Mouse (Mus musculus): ENCODE measurements at regions not wholly inside any gene's neighbourhood (a gene's known extent, or its start where the extent isn't known, plus 50 kb on each side); places are given as distances from the start of the nearest gene placed in this dataset.
"Not testable (repeated sequence)": the region's sequence is repeated elsewhere in the genome, so short reads cannot be mapped to it uniquely, and the experiment has no call there.

GRCm38 (mm10) chr14:124801589-124801988, 124.7 kb upstream of the Fgf14 start:
- not testable (repeated sequence) for H3K4me2 ChIP-seq; H3K27me3 ChIP-seq; H3K36me3 ChIP-seq; H3K4me1 ChIP-seq; H3K9ac ChIP-seq; H3K9me3 ChIP-seq (replicated peaks); H3K4me3 ChIP-seq (replicated peaks); H3K27ac ChIP-seq; ATAC-seq (replicated peaks; ENCODE audit: low FRiP score)
- 16% methylated on average over 1 of the region's 1 CpGs for WGBS

- no peaks in the 10 kb centered on the region for H3K4me1 ChIP-seq
- 94% methylated on average over 5 of the region's 5 CpGs for WGBS
- no peak for ATAC-seq (replicated peaks; ENCODE audit: low FRiP score)
These were observed 123.5 kb upstream of the Fgf14 start for GRCm38 (mm10) chr14:124800421-124800820.

GRCm38 (mm10) chr14:124775402-124775801, 98.5 kb upstream of the Fgf14 start:
- Histone ChIP-seq H3K4me1 (no peaks in the 10 kb centered on the region), H3K27me3 (no peaks in the 10 kb centered on the region), H3K36me3 (no peaks in the 10 kb centered on the region), H3K9ac (no peak overlapping the region), H3K27ac (no peak overlapping the region), H3K4me3 (replicated peaks) (no peak overlapping the region), H3K9me3 (replicated peaks) (no peaks in the 10 kb centered on the region), H3K4me2 (no peak overlapping the region)
- no peak for ATAC-seq (replicated peaks; ENCODE audit: low FRiP score)

More at GRCm38 (mm10) chr14:124800421-124800820, 123.5 kb upstream of the Fgf14 start:
- Histone ChIP-seq H3K27me3 (no peaks in the 10 kb centered on the region), H3K4me2 (no peak overlapping the region), H3K27ac (no peak overlapping the region), H3K36me3 (no peaks in the 10 kb centered on the region), H3K4me3 (replicated peaks) (no peak overlapping the region), H3K9me3 (replicated peaks) (0 out of 2 replicates have a peak, but pooled peaks cover 3% of the 10 kb centered on the region), H3K9ac (no peak overlapping the region)

- H3K4me3 ChIP-seq (replicated peaks) = no peak overlapping the region
- H3K9me3 ChIP-seq (replicated peaks) = no peaks in the 10 kb centered on the region
- ATAC-seq (replicated peaks; ENCODE audit: low FRiP score) = no peak
- no peaks in the 10 kb centered on the region for H3K27me3 ChIP-seq
- no peak overlapping the region for H3K9ac ChIP-seq
- no peaks in the 10 kb centered on the region for H3K4me1 ChIP-seq
- no peak overlapping the region for H3K27ac ChIP-seq
- WGBS = 86% methylated on average over 3 of the region's 3 CpGs
- H3K4me2 ChIP-seq = no peak overlapping the region
- H3K36me3 ChIP-seq = no peaks in the 10 kb centered on the region
These were observed 91.1 kb upstream of the Fgf14 start for GRCm38 (mm10) chr14:124767996-124768395.

GRCm38 (mm10) chr14:124767234-124767633, 90.3 kb upstream of the Fgf14 start:
- H3K4me3 ChIP-seq (replicated peaks) = no peak overlapping the region
- no peaks in the 10 kb centered on the region for H3K4me1 ChIP-seq
- H3K9ac ChIP-seq = no peak overlapping the region
- H3K36me3 ChIP-seq = no peaks in the 10 kb centered on the region
- H3K27me3 ChIP-seq = no peaks in the 10 kb centered on the region
- WGBS = 59% methylated on average over 2 of the region's 2 CpGs
- H3K9me3 ChIP-seq (replicated peaks) = no peaks in the 10 kb centered on the region
- ATAC-seq (replicated peaks; ENCODE audit: low FRiP score) = no peak
- H3K27ac ChIP-seq = no peak overlapping the region
- no peak overlapping the region for H3K4me2 ChIP-seq

GRCm38 (mm10) chr14:124742491-124742890, 65.6 kb upstream of the Fgf14 start:
- no peaks in the 10 kb centered on the region for H3K36me3 ChIP-seq
- no peak overlapping the region for H3K9ac ChIP-seq
- H3K4me3 ChIP-seq (replicated peaks) = no peak overlapping the region
- 38% methylated on average over 2 of the region's 2 CpGs for WGBS
- H3K4me1 ChIP-seq = no peaks in the 10 kb centered on the region
- no peaks in the 10 kb centered on the region for H3K27me3 ChIP-seq
- no peak overlapping the region for H3K27ac ChIP-seq
- H3K4me2 ChIP-seq = no peak overlapping the region
- 0 out of 2 replicates have a peak, but pooled peaks have one; percentile 18 for ATAC-seq (replicated peaks; ENCODE audit: low FRiP score)
- H3K9me3 ChIP-seq (replicated peaks) = no peaks in the 10 kb centered on the region
